Mouse (Mus musculus) layer of hippocampus, adult 9-11 months (tissue): Measurements from ENCODE around the gene Ldhb.
A peak's percentile ranks its signal among the peaks of the same experiment; 100 is the strongest.
"Not testable (repeated sequence)": the region's sequence is repeated elsewhere in the genome, so short reads cannot be mapped to it uniquely, and the experiment has no call there.

Source experiments
- DNase-seq: peaks from one replicate; pipeline ENCODE4 v3.0.0; 2022

The Ldhb gene

DNA sequence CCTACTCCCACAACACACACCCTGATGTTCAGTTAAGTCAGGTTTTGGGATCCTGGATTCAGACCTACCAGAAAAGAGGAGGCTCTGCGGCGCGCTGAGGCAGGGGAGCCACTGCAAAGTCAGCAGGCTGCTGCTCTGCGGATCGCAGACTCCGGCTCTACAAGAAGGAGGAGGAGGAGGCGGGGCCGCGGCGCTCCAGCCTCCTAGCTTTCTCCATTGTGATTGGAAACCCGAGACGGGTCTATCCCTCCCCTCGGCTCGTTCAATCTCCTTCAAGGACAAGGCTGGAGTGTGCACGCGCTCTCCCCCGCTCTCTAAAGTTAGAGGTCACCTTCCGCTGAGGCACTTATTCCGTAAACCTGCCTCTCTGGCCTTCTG lies at the start of gene Ldhb:
TSS of gene Ldhb (minus strand) at position 173 of the 378 bp plus-strand sequence.
- DNase-seq, result peak; percentile 95

DNA sequence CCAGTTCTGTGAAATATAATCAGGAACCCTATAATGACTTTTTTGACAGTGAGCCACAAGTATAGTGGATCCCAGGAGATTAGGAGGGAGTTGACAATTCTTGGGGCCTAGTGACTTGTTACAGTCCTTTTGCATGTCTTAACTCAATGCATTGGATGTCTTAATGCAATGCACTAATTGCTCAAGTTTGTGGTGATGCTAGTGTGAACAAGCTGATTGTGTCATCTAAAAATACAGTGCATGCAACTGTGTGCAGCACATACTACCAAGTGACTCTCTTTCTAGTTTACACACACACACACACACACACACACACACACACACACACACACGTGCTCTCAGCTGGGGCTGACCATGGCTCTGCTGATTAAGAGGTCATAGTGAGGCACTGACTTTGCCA lies 48.2 kb upstream of the Ldhb start:
- DNase-seq, result no peak

DNA sequence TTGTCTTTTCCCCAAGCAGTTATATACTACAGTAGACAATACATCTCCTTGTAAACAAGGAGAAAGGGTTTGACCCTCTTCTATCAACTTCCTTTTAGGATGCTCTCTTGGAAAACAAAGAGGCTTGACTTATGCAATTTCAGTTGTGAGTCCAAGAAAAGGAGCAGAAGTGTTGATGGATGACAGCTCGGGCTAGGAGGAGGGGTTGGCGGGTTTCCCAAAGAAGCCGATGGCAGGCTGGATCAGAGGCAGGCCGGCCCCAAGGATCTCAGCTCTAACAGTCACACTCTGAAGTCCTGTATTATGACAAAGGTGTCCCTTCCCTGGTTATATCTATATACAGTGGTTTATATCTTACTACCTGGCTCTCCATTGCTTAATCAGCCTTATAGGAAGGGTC lies 43.7 kb upstream of the Ldhb start:
- no peak for DNase-seq

DNA sequence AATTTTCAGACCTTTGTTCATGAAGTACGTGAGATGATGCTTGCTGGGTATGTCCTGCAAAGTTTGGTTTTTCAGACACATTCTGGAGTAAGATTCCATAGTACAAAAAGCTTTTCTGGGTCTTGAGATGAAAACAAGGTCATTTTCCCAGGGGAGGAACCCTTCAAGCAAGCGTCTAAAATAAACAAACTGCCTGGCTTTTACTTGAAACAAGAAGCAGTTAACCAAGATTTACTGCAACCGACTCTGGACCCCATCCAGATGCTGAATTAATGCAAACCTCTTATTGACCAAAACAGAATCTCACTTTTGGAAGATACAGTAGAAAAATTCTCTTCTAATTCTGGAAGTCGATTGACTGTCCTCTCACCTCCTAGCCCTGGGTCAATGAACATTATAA lies 43.1 kb upstream of the Ldhb start:
- DNase-seq, result no peak

DNA sequence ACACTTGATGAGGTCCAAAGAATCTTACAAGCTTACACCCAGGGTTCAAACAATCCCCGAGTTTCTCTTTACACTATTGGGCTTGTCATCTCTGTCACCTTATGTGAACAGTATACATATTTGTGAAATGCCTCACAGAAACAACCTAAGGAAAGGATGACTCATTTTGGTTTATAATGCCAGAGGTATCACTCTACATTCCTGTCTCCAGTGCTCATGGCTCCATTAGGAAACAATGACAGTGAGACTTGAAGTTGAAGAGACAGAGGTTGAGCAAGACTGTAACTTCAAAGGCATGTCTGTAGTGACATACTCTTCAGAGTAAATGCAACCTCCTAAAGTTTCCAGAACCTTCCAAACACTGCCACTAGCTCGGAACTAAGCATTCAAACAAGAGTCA lies 40.6 kb upstream of the Ldhb start:
- no peak for DNase-seq

DNA sequence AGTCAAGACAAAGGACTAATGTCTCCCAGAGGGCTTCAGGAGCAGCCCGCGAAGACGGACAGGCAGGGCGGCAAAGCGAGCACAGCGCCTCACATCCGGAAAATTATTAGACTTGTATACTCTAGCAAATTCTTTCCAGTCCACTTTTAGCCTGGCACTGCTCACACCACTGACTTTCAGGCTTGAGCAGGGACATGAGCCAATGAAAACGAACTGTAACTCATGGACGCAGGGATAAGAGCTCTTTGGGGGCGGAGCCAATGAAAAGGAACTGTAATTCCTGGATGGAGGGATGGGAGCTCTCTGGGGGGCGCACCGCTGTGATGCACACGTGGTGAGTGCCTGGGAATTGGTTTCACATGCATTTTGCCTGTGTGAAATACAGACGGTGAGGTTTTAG lies 37.4 kb upstream of the Ldhb start:
- no peak for DNase-seq

DNA sequence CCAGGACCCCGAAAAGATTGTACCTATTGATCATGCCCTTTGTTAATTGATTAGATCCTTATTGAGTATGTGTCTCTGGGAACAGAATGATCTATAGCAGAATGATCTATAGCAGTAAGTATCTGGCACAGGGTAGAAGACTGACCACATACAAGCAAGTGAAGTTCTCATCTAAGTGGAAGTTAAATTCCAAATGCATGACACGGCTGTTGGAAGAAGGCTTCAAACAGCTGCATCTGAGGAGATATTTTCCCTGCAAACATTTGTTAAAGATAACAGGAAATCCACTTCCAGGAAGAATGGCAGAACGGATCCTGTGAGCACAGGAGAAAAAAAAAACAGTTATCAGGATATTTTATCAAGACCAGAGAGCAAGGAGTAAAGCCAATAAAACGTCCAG lies 35.9 kb upstream of the Ldhb start:
- no peak for DNase-seq

DNA sequence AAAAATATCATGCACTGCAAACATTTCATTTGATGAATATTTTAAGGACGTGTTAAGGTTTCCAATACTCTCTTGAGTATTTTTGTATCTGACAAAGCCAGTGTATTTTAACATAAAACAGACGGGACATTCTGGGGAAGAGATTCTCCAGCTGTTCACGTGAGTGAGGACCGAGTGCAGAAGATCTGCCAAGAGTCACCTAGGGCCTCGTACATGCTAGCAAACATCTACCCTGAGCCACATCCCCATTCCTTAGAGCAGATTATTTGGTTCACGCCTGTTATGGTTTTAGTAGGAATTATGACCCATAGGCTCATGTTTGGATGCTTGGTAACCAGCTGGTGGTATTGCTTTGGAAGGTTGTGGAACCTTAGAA lies 35.0 kb upstream of the Ldhb start:
- no peak for DNase-seq

DNA sequence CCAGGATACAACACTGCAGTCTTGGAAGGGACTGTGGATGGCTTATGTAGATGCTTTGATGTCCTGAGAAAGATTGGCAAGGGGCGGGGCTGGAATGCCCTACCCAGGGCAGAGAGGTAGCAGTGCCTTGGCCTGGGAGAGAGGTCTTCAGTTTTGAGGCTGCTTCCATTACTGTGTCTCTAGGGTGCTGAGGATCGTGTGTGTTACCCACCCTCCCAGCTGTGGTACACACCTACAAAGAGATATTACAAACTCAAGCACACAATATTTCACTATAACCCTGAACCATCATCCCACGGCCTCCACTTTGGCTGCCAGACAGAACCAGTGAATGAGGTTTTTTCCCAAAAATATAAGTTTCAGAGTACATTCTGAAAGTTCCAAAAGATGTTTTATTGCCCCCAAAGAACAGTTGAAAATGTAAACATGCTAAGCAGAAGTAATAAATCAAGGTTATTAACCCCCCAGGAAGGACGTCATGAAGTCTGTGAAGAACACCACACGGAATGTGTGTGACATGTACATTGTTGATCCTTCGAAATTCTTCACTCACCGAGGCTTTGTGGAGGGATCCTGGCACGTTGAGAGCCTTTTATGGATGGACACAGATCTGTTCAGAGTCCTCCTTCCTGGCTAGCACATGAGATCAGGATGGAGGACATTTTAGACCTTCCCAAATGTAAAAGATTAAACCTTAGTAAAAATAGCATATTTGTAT lies 34.5 kb upstream of the Ldhb start:
- no peak for DNase-seq

DNA sequence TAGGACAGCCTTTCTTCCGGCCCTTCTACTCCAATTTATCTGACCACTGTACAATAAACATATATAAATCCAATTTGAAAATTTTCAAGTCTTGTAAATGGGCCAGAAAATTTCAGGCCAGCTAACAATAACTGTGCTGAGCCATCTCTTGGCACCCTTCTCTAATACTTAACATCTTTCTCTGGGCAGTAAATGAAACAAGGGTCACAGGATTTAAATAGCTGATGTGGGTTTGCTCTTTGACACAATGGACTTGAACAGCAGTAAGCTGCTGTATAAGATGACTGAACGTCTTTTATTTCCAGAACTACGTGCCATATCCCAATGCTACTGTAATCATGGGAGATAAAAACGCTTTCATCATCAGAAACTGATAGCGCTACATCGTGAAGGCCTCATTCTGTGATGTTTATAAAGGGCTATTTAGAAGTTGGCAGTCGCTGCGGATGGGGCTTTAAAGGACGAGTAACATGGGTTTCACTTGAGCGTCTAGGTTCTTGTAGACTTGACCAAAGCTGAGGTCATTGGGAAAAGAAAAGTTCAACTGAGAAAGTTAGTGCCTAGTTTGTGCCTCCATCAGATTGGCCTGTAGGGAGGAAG lies 32.9 kb upstream of the Ldhb start:
- DNase-seq, result no peak

DNA sequence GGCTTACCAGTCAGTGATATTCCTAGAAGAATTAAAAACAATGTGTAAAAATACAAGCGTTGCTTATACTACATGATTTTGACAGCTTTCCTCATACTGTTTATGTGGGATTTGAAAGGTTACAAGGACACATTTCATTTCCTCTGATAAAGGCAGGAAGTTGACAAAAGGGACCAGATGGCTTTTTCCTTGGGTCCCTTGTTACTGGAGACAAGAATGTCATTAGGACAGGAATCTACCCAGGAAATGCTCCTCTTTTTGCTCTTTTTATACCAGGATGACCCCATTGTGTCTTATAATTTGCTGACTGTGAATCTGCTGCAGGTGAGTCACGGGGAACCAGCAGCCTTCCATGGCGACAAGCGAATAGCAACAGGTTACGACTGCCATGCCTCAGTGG lies 32.4 kb upstream of the Ldhb start:
- DNase-seq, result no peak

DNA sequence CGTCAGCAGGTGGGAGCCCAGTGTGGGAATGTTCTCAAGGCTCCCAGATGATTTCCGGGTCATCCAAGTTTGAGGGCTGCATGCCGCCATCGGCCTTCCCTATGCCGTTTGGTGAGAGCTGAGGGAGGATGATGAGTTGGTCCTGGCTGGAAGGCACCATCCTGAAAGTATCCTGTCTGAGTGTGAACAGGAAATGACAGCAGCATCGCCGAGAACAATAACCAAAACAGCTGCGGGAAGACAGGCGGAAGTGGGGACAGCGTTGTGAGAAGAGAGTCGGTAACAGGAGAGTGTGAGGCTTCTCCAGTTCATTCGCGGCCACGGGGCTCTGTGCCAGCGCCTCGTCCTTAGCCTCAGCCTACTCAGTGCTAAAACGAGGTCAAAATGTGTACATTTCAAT lies 30.7 kb upstream of the Ldhb start:
- DNase-seq, result no peak

DNA sequence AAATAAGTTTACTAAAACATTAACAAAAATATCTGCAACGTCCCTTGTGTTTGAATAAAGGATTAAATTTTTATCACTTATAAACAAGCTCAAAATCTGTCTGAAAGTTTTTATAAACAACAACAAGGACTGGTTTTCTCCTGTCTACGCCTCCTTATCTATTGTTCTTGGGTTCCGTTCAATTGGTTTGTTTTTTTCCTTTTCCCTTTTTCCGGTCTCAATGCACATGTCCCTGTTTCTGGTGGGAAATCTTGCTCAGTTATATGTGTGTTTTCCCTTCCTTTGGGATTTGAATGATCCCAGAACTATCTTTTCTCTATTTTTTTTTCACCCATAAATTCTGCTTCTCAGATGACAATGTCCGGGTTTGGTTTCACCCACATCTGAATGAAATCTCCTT lies 25.7 kb upstream of the Ldhb start:
- no peak for DNase-seq

DNA sequence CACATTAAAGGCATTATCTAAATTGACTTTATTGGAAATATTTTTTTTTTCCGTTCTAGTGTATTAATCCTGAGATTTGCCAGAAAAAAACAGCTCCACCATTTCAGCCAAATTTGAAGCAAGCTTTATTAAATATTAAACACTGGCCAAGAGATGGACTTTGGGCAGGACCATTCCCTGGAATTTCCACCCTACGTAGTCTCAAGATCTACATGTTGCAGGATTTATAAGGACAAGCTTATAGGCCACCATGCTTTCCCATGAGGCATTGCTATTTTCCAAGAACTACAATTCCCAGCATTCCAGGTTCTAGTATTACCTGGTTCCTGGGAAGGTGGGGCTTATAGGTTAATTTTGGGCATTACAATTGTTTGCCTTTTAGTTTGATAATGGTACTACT lies 24.9 kb upstream of the Ldhb start:
- no peak for DNase-seq

DNA sequence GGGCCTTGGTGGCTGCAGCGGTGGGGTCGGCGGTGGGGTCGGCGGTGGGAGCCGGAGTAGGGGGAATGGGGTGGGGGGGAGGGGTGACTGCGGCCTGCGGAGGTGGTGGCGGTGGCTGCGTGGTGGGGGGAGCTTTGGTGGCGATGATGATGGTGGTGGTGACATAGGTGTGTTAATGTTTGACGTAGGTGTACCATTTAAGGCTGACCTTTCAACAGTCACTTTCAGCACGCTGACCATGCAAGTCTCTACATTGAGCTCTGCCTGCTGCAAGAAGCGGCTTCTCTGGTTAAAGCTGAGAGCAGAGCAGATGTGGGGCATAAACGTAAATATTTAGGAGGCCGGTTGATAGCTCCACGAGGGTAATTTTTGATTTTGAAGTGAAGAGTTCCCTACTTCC lies 24.4 kb upstream of the Ldhb start:
- DNase-seq, result no peak

DNA sequence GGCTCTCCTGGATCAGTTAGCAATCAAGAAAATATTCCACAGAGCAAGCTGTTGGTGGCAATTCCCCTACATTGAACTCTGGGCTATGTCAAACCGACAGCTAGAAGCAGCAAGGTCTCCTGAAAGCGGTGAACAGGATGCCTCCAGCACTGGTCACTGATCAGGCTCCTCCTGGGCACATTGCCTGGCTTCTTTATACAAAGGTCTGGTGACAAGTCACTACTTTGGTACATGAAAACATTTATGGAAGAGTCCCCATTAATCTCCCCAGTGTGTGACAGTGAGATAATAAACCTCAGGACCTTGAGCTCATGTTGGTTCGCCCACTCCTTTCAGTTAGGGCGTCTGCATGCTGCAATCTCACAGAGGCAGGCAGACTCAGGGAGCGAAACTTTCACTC lies 22.6 kb upstream of the Ldhb start:
- no peak for DNase-seq

DNA sequence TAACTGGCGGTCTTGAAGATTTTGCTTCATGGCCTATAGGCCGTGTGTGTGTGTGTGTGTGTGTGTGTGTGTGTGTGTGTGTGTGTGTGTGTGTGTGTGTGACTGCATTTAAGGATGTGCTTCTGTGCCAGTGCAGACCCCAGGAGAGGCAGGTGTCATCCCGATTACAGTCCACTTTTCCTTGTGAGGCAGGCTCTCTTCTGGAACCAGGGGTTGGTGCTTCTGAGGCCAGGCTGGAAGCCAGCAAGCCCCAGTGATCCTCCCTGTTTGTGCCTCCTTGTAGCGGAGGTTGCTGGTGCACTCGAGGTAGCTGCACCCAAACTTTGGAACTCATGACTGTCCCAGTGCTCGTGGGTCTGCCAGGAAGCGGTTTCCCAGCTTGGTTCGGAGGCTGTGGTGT lies 21.9 kb upstream of the Ldhb start:
- DNase-seq, result no peak

DNA sequence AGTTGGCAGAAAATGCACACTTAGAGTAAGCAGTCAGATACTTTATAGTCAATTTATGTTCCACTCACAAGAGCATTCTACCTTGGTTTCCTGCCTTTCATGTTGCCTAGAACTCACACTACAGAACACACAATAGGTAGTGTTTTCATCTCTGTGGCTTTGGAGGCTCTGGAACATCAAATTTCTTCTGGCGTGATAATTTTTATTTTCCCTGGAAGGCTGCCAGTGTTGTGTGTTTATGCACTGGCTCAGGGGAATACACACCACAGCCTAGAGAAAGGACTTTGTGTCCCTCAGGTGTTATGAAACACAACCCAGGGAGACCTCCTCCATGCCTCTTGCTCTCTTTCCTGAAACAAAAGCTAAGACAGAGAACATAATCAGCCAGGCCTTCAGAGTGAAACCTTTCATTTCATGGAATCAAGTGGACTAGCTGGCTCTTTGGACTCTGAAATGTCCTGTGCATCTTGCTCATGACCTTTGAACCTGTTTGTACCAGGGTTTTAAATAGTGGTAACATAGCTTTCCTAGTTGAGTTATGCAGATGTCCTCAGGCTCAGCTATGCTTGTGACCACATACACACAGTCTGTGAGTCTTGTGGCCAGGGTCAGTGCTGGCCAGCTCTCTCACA lies 20.3 kb upstream of the Ldhb start:
- DNase-seq, result no peak

DNA sequence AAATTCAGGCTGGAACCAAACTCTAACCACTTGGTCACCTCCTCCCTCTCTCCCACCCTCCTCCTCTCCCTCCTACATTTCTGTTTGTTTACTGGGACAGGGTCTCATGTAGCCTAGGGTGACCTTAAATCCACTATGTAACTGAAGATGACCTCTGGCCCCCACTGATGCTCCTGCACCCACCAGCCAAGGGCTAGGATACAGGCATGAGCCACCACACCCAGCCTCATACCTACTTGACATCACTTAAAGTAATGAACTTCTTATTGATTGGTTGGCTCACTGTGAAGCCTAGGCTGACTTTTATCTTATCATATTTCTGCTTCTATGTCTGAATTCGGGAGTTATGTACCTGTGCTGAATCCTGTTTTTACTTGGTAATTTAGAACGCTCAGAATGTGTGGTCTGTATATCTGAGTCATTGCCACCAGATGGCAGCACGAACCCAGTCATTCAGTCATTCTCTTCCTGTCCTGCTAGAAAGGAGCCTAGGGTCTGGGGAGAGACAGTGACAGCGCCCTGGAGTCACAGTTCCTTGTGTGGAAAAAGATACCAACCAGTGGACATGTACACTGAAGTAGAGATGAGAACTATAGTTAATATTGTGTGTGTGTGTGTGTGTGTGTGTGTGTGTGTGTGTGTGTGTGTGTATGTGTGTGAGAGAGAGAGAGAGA lies 17.0 kb upstream of the Ldhb start:
- peak; percentile 48 for DNase-seq

DNA sequence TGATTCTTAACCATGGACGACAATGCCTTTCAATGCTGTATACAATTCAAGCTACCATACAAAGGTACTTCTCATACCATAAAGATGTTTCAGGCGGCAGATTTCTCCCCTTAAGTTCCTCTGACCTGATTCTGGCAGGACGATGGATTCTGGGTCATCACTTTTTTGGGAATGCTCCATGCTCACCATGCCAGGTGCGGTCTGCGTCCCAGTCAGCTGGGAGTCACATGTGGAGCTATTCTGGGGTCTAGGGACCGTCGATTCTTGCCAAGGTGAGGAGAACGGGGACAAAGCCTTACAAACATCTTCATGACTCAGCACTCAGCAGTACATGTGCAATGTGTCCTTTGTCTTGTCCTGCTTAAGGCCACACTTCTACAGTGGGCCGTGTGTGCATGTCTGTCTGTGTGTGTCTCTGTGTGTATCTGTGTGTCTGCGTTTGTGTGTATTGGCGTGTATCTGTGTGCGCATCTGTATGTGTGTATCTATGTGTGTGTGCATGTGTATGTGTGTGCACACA lies 13.9 kb upstream of the Ldhb start:
- no peak for DNase-seq

DNA sequence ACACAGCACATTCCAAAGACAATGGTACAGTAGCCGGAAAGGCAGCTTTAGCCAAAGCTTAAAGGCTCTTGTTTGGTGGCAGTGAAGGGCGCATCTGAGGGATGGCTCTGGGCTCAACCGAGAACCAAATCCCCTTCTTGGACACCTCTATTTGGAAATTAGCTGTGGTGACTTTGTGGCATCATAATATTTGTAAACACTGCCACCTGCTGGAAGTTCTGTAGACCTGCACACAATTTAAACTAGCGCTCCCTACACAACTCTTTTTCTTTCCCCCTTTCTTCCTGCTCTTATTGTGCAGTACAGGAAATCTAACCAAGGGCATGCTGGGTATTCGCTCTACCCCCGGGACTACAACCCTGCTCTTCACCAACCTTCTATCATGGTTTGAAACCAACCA lies 11.4 kb upstream of the Ldhb start:
- DNase-seq, result no peak

DNA sequence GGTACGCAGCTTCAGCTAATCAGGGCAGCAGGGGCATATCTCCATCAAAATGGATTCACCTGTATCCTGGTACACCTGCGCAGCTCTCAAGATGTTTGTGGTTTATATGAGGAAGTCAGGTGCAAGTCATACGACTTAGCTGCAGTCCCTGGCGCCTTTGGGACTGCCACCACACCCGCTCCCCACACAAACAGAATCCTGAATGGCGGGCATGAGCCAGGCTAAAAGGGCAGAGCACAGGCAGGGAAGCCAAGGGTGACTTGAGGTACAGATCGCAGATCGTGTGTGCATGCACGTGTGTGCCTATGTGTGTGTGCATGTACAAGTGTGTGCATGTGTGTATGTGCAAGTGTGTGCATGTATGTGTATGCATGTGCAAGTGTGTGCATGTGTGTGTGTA lies 7.6 kb upstream of the Ldhb start:
- DNase-seq, result not testable (repeated sequence)

DNA sequence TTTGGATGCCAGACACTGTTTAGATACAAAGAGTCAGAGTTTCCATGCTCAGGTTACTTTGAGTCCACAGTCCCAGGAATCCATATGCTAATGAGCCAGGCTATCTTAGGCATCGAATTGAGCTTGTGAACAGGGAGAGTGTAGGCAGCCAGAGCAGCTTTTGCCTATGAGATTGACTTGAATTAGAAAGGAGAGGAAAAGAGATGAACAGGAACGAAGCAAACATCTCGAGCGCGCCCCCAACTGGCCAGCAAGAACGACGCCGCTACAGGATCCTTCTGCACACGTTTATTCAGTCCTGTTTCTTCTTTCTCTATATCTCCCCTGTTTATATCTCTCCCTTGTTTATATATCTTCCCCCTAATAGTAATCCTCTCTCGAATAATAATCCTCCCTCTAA lies 7.2 kb upstream of the Ldhb start:
- DNase-seq, result peak; percentile 77

DNA sequence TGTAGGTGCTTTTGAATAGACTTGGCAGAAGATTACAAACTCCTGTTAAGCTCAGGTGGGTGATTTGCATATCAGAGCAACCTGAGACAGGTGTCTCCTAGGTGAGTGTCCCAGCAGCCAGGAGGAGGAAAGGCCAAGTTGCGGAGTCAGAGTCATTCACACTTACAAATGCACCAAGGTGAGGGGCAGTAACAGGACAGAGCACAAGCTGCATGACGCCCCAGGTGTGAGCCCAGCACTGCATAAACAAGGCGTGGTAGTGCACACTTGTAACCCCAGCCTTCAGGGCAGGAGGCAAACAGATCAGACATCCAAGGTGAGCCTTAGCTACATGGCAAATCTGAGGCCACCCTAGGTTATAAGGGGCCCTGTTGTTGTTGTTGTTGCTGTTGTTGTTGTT lies 5.1 kb upstream of the Ldhb start:
- DNase-seq, result no peak
